Mouse (Mus musculus) c-Kit-positive CD71-positive TER-119-negative erythroid progenitor cells, embryonic 14.5 days (primary cell): ENCODE data around the gene Limd1.

Source experiments
- DNase-seq: peaks from one replicate; pipeline ENCODE4 v3.0.0-alpha.2; 2013; ENCODE audit warnings: low read depth

Gene Limd1

DNA sequence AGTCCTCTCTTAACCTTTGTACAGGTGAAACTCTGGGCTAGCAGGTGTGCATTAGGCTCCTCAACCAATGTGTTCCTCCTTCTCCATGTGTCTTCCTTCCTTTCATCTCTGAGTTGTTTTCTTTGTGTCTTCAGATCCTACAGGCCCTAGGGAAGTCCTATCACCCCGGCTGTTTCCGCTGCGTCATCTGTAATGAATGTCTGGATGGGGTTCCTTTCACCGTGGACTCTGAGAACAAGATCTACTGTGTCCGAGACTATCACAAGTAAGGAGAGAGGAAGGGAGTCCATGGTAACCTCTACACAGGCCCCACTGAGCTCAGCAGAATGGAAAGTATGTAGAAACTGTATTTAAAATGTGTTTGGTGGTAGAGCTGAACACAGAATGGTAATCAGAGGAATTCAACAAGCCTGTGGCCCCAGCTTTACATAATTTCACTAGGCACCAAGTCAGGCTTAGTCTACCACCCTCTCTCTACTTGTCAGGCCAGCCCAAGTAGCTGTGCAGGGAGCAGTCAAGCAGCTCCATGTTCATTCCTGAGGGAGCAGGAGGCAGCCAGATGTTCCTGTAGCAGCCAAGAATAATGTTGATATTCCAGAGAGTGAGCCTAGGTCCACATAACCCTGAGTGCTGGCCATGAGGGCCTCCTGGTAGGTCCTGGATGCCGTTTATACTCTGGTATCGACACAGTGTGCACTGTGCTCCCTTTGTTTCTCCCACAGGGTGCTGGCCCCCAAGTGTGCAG, 38.3 kb downstream of the Limd1 start:
- DNase-seq, result no peak

DNA sequence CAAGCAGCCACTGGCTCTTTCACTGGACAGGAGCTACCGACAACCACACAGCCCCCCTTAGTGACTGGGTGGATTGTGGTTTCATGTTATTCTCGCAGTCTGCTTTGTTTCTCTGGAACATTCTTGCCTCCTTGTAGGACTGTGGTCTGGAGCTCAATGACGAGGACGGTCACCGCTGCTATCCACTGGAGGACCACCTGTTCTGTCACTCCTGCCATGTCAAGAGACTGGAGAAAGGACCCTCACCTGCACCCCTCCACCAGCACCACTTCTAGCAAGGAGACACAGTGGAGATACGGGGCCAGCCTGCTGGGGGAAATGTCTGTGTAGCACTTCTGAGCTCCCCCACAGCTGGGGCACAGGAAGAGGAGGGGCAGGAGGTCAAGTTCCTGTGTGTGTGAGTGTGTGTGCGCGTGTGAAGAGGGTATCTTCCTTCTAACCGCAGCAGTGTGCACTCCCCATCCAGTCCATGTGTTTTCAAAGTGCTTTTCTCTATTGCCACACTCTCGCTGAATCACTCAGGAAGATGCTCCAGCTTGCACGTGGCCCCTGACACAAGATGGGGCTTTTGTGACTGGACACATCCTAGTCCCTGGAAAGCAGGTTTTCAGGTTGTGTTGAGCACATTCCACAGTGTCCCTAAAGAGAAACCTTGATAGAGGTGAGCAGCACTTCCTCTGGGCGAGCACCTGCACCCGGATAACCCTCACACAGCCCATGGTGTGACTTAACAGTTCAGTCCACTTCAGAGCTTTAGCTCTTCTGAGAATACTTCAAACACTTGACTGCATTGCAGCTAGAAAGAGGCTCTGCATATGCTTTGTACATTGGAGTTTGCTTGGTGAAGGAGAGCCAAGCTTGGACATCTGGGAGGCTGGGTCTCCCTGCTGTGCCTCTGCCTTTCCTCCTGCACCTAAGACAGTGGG, 40.7 kb downstream of the Limd1 start:
- no peak for DNase-seq

DNA sequence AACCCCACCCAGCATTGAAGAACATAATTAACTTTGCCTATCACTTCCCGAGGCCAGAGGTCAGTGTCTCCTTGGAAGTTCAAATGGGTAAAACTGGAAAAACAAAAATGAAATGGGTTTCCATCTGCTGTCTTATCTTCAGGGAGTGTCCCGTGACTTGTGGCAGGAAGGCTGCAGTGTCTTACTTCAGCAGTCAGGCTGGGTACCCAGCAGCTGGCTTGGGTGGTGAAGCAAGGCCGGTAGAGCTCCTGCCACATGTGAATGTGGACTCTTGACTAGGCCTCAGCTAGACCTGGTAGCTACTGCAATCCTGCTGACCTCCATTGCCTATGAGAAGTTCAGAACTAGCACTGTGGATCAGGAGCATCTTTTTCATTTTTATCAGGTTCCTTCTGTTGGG, 42.2 kb downstream of the Limd1 start:
- no peak for DNase-seq

DNA sequence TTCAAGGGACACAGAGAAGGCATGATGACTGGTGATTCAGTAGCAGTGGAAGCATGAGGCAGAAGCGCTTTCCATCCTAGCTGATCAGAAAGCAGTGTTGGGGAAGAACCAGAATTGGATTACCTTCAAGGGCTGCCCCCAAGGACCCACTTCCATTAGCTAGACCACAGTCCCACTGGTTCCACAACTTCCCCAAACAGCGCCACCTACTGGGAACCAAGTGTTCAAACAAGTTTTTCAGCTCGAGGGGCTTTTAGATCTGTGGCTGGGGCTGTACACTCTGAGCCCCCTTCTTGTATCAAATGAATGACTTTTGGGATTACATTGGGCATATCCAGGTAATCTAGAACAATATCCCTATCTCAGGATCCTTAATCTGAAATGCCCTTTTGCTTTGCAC, 45.2 kb downstream of the Limd1 start:
- DNase-seq, result no peak

DNA sequence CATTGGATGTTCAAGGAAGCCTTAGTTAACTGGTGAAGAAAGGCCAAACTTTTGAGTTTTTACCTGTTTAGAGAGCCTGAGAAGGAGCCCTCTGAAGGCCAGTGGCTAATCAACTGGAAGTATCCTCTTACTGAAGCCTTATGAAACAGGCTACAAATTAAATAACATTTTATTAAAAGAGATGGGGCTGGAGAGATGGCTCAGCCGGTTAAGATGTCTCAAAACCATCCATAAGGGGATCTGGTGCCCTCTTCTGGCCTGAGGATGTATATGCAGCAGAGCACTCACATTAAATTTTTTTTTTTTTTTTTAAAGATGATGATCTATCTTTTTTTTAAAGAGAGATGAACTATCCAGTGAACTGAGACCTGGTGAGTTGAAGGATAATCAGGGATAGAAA, 46.6 kb downstream of the Limd1 start:
- peak; percentile 83 for DNase-seq

DNA sequence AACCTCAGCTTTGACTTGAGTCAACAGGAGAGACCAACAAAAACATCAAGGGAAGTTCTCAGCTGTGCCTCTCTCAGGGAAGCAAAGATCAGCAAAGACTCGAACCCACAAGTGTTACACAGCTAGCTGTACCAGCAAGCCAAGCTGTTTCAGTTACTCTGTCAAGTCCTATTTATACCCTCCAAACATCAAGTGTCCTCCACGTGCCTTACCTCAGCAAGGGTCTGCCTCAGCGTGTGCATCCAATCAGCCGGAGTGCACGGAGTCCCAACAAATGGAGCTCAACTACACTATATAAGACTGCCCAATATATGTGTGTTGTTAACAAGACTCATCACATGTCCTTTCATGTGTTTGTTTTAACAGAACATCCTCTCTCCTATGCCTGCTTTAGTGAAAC, 48.0 kb downstream of the Limd1 start:
- DNase-seq, result no peak

DNA sequence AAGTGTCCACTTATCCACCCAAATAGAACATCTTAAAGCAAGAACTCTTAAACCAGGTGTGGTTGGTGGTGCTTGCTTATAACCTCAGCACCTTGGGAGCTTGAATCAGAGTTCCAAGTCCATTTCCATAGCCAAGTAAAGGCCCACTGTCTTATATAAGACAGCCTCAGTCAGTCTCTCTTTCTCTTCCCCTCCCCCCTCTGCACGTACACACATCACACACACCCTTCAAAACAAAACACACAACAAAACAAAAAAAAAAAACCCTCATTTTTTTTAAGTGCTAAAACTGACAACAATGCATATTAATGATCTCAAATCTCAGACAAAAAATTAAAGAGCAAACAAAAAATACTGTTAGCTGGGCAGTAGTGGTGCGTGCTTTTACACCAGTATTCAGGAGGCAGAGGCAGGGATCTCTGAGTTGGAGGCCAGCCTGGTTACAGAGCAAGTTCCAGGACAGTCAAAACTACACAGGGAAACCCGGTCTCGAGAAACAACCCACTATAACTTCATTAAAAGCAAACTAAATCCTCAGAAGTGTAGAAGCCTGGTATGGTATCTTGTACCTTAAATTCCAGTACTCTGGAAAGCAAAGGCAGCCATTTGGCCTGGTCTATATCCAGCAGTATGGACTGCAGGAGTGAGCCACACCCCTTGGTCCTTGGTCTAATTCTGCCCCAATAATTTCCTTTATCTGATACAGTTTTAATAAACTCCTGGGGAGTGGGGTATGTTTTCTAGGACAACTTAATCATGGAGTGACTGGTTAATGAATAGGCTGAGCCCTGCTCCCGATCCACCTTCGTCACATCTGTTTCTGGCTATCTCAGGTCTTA, 49.8 kb downstream of the Limd1 start:
- DNase-seq, result no peak

DNA sequence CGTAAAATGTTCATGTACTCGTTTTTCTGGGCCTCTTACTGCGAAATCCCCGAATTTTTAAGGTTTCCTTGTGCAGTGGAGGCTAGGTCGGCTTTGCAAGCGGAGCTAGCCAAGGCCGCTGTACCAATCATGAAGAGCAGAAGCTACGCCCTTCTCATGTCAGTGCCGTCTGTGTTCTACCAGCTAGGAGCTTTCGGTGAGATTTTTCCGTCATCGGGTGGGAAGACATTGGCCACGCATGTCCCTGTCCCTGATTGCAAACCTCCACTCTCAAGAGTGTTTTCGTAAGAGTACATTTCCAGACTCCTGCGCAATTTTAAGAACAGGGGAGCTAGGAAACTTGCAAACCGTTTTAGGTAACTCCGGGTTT, 50.4 kb downstream of the Limd1 start:
- peak; percentile 55 for DNase-seq

DNA sequence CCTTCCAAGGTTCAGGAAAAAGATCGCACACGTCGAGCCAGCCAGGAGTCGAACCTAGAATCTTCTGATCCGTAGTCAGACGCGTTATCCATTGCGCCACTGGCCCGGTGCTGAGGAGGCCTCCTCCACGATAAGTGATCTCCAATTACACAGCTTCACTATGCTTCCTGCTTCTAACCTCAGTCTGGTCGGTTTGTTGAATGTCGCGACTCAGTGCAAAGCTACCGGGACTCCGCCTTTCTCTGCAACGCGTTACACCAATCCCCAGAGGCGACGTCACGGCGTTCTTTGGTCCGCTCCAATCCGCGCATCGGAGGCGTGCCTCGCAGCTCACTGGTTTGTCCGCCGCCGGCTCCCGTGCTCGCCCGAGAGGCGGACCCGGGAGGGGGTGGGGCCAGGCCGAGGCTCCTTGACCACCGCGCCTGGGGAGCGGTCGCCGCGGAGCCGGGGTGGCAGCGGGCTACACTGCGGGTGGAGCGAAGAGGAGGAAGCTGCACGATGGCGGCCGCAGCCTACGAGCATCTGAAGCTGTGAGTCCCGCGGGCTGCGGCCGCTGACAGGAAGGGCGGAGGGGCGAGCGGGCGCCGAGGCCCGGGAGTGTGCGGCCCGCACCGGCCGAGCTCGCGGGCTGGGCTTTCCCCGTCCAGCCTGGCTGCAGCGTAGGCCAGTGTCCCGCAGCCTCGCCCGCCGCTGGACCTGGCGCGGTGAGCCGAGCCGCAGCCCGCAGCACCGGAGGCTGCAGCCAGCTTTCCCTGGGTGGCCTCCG, 51.1 kb downstream of the Limd1 start, which contains the start of gene Sacm1l:
Gene Sacm1l, plus strand, starts transcription at position 368 of the 766 bp plus-strand sequence.
- peak; percentile 99 for DNase-seq

DNA sequence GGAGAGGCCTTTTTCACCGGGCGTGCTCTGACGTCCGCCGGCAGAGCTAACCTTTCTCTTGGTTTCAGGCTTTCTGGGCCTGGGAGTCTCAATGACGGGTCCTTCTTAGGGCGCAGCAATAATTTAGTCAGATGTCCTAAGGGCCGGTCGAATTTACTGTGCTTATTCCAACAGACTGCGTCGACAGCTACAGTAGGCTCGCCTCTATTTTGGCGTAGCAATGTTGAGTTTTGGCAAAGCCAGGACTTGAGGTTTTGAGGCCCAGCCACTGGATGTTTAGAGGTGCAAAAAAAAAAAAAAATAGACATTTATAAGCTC, 51.6 kb downstream of the Limd1 start:
- DNase-seq, result no peak

DNA sequence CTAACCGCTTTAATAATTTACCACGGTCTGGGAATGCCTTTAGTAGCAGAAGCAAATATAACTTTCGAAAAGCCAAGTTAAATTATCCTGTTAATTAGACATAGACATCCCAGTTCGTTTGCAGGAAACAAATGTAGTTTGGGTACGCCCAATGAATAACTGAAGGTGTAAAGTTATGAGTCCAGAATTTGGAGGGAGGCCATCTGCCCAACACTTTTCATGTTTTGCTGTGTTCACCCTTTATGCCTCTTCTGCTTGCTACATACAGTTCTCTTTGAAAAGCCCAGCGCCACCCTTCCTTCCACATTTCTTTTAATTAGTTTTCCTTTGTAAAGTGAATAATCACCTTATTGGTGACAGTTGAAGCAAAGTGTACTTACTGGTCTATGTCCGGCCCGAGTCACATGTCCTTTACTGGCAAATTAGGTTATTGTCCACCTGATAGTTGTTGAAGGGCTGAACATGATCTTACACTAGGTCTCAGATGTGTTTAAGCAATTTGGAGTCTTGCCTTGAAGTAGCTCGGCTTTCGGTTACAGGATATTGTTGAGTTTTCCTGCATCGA, 52.1 kb downstream of the Limd1 start:
- no peak for DNase-seq

DNA sequence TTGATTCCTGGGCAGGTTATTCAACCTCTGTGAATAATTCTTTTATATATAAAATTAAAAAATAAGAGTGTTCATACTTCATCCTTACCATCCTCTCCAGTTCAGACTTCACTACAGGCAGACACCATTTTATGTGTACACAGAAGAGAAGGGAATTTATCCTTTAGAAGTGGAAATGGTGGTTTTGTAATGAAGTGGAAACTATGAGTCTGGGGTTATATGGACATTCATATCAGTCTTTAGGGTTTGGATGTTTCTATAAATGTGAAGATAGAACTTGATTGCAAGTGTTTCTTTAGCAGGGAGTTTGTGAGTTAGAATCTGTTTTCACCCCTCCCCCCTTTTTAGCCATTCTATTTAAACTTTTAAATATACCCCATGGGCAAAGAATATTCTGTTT, 52.7 kb downstream of the Limd1 start:
- DNase-seq, result no peak

DNA sequence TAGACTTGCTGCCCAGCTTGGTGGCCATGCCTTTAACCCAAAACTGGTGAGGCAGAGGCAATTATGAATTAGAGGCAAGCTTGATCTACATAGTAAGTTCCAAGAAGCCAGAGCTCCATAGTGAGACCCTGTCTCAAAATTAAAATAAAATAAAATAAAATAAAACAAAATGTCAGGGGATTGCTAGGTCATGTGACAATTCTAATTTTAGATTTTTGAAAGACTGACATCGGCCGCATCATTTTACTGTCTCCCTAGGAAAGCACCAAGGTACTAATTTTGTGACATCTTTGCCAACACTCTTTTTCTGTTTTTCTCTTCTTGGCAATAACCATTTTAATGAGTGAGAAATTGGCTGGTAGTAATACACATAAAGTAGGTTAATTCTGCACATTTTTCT, 58.1 kb downstream of the Limd1 start:
- DNase-seq, result no peak

DNA sequence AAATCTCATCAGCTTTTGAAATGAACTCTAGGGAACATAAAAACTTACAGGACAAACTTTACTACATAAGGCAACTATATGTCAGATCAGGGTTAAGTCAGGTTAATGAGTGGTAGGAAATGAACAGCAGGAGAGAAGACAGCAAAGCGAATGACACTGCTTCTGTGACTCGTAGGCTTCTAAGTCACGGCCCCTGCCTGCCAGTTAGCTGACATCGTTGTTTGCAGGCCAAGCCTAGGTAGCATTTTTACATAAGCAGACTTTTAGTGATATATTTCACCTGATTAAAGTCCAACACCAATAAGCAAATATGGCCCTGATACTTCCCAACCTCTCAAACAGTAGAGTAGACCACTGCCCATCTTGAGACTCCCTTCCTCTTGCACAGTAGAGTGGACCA, 59.7 kb downstream of the Limd1 start:
- no peak for DNase-seq

DNA sequence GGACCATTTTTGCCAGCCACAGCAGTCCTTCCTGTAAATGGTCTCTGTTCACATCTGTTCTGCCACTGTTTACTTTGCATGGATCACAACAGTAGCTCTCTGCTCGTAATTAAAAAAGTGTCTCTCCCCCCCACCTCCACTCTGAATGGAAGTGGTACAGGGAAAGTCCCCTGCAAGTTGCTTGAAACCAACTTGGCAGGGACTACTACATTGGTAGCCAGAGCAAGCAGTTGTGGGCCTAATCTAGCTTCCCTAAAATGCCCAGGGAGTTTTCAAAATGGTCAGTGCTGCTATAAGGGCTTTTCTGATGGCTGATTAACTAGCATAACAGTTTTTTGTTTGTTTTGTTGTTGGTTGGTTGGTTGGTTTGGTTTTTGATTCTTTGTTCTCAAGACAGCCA, 60.6 kb downstream of the Limd1 start:
- no peak for DNase-seq

DNA sequence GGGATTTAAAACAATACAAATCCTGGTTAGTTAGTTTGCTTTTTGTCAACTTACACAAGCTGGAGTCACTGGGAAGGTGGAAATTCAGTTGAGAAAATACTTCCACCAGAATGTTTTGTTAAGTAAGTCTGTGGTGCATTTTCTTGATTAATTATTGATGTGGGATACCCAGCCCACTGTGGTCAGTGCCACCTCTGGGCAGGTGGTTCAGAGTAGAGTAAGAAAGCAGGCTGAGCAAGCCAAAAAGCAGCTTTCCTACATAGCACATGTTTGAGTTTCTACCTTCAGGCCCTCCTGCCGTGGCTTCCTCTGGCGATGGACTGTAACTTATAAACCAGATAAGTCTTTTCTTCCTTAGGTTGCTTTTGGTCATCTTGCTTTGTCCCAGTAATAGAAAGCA, 61.3 kb downstream of the Limd1 start:
- no peak for DNase-seq

DNA sequence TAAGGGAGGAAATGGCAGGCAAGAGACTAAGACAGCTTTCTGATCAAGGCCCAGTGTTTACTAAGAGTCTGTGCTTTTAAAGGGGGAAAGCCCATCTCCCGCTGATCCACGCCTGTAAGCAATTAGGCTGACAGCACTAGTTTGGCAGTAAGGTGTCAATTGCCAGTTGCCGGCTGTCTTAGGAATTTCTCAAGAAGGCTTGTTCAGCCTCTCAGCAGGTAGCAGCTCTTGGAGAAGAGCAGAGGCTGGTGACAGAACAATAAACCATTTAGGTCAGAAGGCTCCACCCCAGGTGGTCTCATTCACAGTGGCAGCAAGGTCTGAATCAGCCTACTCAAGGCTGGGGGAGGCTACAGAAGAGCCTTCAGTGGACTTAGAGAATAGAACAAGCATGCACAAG, 76.1 kb downstream of the Limd1 start:
- DNase-seq, result no peak
